Mouse (Mus musculus) kidney, embryonic 14.5 days (tissue): ENCODE results near the gene Vash1. TPM values are rescaled to one million over a fixed set of nuclear protein-coding genes. Genes with fewer than 3 reads are reported as not detected.
A peak's percentile ranks its signal among the peaks of the same experiment; 100 is the strongest.

Experiments
- ATAC-seq: fragments of 200-750 bp; cut with Nextera tagmentation; 2 replicates; pipeline ENCODE4 v1.8.0; 2017; ENCODE audit warnings: moderate number of reproducible peaks, mild to moderate bottlenecking, moderate TSS enrichment, moderate library complexity; ENCODE audit not compliant: low FRiP score, low TSS enrichment
- H3K27ac ChIP-seq: fragments of 300-500 bp; sonication (generic); 2 replicates; pipeline ENCODE4 v1.5.1; 2014; ENCODE audit warnings: low read depth, mild to moderate bottlenecking, low read length, moderate library complexity, mixed read lengths
- H3K27me3 ChIP-seq: fragments of 300-500 bp; sonication (generic); 2 replicates; pipeline ENCODE4 v1.6.1; 2014; ENCODE audit warnings: mild to moderate bottlenecking, low read length; ENCODE audit not compliant: control insufficient read depth, insufficient read depth
- H3K36me3 ChIP-seq: fragments of 300-500 bp; sonication (generic); 2 replicates; pipeline ENCODE4 v1.6.1; 2014; ENCODE audit warnings: low read length, mixed read lengths; ENCODE audit not compliant: control insufficient read depth, insufficient read depth
- H3K4me1 ChIP-seq: fragments of 300-500 bp; sonication (generic); 2 replicates; pipeline ENCODE4 v1.6.1; 2014; ENCODE audit warnings: low read length, mixed read lengths; ENCODE audit not compliant: control insufficient read depth, insufficient read depth
- H3K4me2 ChIP-seq: fragments of 300-500 bp; sonication (generic); replicated peaks from 2 replicates; pipeline ENCODE4 v1.6.1; 2014; ENCODE audit warnings: low read depth, mild to moderate bottlenecking, low read length
- H3K4me3 ChIP-seq: fragments of 300-500 bp; sonication (generic); 2 replicates; pipeline ENCODE4 v1.5.1; 2014; ENCODE audit warnings: mild to moderate bottlenecking, low read length
- H3K9ac ChIP-seq: fragments of 300-500 bp; sonication (generic); 2 replicates; pipeline ENCODE4 v1.6.1; 2014; ENCODE audit warnings: low read depth, mild to moderate bottlenecking, low read length, moderate library complexity
- H3K9me3 ChIP-seq: fragments of 300-500 bp; sonication (generic); 2 replicates; pipeline ENCODE4 v1.6.1; 2016; ENCODE audit warnings: low read length; ENCODE audit not compliant: control insufficient read depth
- WGBS: fragments of 180-500 bp; shearing (Covaris S2); extraction: QIAGEN DNeasy Blood & Tissue Kit; methylation state at CpG from one replicate; pipeline ENCODE4 v1.1.7; 2014; 5-methylcytosine and 5-hydroxymethylcytosine counted together
- polyA plus RNA-seq: library from polyadenylated mRNA; unstranded; fragments of >200 nt; fragmentation: Nextera tagmentation; extraction: Ambion mirVana; gene quantifications from 2 replicates; pipeline ENCODE4 v1.2.1, GENCODE M21; 2014

Vash1 gene
- polyA plus RNA-seq, 1 experiment from 2014 or later, result 9.6 TPM

DNA sequence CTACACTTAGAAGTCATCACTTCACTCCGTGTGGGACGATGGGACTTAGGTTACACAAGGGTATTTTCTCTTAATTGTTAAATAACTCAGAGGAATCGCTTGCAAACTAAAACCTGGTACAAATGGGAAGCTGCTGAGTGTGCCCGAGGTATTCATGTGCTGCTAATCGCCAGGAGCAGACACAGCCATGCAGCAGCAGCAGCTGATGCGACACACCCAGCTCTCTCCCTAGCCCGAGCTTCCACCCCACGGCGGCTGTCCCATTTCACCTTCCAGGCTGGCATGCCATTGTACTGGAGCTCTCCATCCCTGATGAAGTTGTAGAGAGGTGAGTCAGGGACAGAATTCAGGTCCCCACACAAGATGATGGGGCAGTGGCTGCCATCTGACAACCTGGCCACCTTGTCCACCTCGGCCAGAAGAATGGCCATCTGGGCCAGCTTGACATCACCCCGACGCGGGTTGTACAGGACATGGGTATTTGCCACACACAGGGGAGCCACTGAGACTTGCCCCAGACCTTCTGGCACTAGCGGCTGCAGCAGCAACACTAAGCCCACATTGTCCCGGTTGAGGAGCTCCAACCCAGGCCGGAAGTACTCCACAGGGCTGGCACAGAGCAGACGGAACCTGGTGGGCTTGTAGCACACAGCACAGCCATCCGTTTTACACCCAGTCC lies 41.6 kb downstream of the Vash1 start:
- Histone ChIP-seq H3K4me1 (0 out of 2 replicates have a peak, but pooled peaks cover 1% of the 10 kb centered on the region), H3K27me3 (no peaks in the 10 kb centered on the region), H3K36me3 (no peaks in the 10 kb centered on the region; the same call in 1 of the 2 replicates), H3K4me3 (no peak overlapping the region), H3K9me3 (no peaks in the 10 kb centered on the region), H3K27ac (no peak overlapping the region), H3K4me2 (no peak overlapping the region), H3K9ac (no peak overlapping the region)
- 83% methylated on average over 18 of the region's 18 CpGs for WGBS
- no peak for ATAC-seq

DNA sequence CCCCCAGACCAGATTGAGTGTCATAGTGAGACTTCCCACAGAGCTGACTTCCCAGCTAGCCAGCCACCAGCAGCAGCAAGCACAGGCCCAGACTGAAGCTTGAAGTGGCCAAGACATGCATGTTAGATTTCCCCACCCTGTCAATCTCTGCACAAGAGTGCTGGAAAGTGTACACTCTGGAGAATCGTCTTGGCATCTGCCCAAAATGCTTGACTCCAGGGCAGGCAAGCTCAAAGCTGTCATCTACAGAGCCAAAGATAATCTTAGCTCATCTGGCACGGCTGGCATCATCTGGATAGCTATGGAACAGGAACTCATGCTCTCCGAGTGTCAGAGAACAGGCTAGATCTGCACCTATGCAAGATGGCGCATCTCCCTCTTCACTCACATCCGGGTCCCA lies 43.0 kb downstream of the Vash1 start:
- no peak overlapping the region for H3K4me2 ChIP-seq
- ATAC-seq, result no peak
- no peaks in the 10 kb centered on the region; the same call in 1 of the 2 replicates for H3K36me3 ChIP-seq
- no peaks in the 10 kb centered on the region for H3K27me3 ChIP-seq
- no peaks in the 10 kb centered on the region for H3K9me3 ChIP-seq
- H3K4me3 ChIP-seq, result no peak overlapping the region
- H3K9ac ChIP-seq, result no peak overlapping the region
- H3K4me1 ChIP-seq, result 0 out of 2 replicates have a peak, but pooled peaks cover 3% of the 10 kb centered on the region
- 83% methylated on average over 5 of the region's 5 CpGs for WGBS
- H3K27ac ChIP-seq, result no peak overlapping the region

DNA sequence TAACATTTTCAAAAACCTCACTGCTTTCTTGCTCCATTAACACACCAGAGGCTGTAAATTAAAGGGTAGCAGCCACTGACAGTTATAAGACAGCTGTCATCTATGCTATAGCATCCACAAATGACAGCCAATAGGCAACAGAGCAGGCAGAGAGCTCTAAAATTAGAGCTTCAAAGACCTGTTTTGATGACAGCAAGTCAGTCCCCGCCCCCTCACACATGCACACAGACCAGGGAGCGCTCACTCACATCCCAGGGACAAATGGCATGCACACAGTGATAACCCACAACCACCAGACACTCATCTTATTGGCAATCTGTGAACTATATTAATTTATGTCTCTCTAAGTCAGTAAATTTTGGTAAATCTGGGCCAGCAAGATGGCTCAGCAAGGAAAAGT lies 45.8 kb downstream of the Vash1 start:
- ATAC-seq, result no peak
- WGBS, result 62% methylated on average over 2 of the region's 2 CpGs
- Histone ChIP-seq H3K4me3 (no peak overlapping the region), H3K9ac (no peak overlapping the region), H3K9me3 (no peaks in the 10 kb centered on the region), H3K4me1 (0 out of 2 replicates have a peak, but pooled peaks cover 3% of the 10 kb centered on the region), H3K27ac (no peak overlapping the region), H3K27me3 (no peaks in the 10 kb centered on the region), H3K36me3 (no peaks in the 10 kb centered on the region; the same call in 1 of the 2 replicates), H3K4me2 (no peak overlapping the region)

DNA sequence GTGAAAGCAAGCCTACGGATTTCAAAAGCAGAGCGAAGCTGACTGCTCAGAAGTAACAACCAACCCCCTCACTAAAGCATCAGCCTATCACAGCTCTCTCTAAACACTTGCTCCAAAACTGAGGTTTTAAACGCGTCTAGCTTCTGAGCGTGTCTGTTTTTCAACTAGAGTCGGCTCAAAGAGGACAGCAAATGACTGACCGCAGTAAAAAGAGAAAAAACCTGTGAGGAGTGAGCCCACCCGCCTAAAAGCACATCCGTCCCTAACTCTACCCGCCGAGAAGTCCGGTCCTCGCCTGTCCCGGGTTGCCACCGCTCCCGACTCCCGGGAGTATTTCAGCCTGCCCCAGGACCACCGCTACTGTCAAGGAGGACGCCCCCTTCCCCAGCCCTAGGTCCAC lies 47.2 kb downstream of the Vash1 start:
- Histone ChIP-seq H3K27me3 (no peaks in the 10 kb centered on the region), H3K27ac (peak overlapping the region; percentile 76; the same call in 1 of the 2 replicates), H3K4me3 (peak overlapping the region; percentile 74), H3K9me3 (no peaks in the 10 kb centered on the region), H3K36me3 (no peaks in the 10 kb centered on the region), H3K4me1 (0 out of 2 replicates have a peak, but pooled peaks cover 3% of the 10 kb centered on the region), H3K9ac (peak overlapping the region; percentile 68), H3K4me2 (peak overlapping the region; percentile 96)
- under 1% methylated on average over 19 of the region's 19 CpGs for WGBS
- ATAC-seq, result peak; percentile 20

DNA sequence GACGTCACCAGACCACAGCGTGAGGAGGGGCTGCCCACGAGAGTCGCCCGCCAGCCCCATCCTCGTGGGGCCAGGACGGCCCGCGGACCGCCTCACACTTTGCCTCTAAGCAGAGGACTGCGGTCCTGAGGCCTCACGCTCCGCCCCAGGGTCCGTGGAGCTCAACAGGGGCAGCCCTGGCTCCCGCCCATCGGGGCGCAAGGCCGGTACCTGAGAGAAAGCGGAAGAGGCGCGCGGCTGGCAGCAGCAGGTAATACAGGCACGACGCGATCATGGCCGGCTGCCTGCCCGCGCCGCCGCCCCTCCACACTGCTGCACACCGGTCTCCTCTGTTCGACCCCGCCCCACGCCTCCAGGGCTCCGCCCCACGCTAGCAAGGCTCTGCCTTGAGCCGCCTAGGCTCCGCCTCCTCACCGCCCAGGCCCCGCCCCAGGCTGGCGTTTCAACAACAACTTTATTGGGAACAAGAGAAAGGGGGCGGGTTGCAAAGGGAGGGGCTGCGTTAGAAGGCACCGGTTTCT lies 47.7 kb downstream of the Vash1 start, which contains the start of gene Angel1:
Gene Angel1 (minus strand): TSS at position 341 of the 521 bp plus-strand sequence.
- peak within 1 kb of the TSS; percentile 68 for H3K9ac ChIP-seq
- H3K9me3 ChIP-seq, result no peaks in the 10 kb centered on the region
- ATAC-seq, result peak; percentile 99
- H3K4me3 ChIP-seq, result peak within 1 kb of the TSS; percentile 74
- under 1% methylated on average over 43 of the region's 44 CpGs for WGBS
- H3K27ac ChIP-seq, result peak within 1 kb of the TSS; percentile 76; the same call in 1 of the 2 replicates
- H3K36me3 ChIP-seq, result no peaks in the 10 kb centered on the region
- peak within 1 kb of the TSS; percentile 96 for H3K4me2 ChIP-seq
- 0 out of 2 replicates have a peak, but pooled peaks cover 3% of the 10 kb centered on the region for H3K4me1 ChIP-seq
- no peaks in the 10 kb centered on the region for H3K27me3 ChIP-seq

DNA sequence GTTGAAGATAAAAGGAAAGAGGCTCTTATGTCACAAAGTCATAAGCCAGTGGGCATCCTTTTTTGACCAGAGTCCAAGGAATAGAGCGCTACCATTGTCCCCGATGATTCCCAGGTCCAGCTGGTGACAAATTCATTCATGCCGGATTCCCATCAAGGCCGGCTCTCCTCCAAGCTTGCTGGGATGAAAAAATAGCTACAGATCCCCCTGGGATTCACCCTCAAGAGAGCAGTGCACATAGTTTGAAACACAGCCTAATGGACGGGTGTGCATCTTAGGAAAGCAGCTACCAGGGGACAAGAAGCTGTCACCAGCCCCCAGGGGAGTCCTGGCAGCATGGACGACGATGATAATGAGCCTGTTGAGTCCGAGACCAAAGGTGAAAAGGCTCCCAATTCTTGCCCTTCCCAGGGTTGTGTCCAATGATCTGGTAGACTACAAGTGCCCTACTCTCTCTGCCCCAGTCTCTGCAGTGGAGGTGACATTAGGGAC lies 55.9 kb downstream of the Vash1 start, which contains the start of gene Lrrc74a:
Gene Lrrc74a (plus strand): TSS at position 51 of the 492 bp plus-strand sequence.
- no peaks in the 10 kb centered on the region for H3K36me3 ChIP-seq
- WGBS, result 89% methylated on average over 8 of the region's 8 CpGs
- no peak within 1 kb of the TSS for H3K9ac ChIP-seq
- H3K4me2 ChIP-seq, result no peak within 1 kb of the TSS
- ATAC-seq, result no peak
- H3K9me3 ChIP-seq, result no peaks in the 10 kb centered on the region
- no peaks in the 10 kb centered on the region for H3K4me1 ChIP-seq
- no peak within 1 kb of the TSS for H3K27ac ChIP-seq
- H3K4me3 ChIP-seq, result no peak within 1 kb of the TSS
- no peaks in the 10 kb centered on the region for H3K27me3 ChIP-seq

Other genes starting within 250 kb of the Vash1 start
- gene Angel1, start 47.8 kb downstream of the Vash1 start, polyA plus RNA-seq, result 7.9 and 10.2 TPM in 2 replicates
- gene Lrrc74a, start 55.7 kb downstream of the Vash1 start, polyA plus RNA-seq, result not detected in 2 replicates
- gene Irf2bpl, start 206.1 kb downstream of the Vash1 start, polyA plus RNA-seq, result 25.8 and 34.8 TPM in 2 replicates